Mouse (Mus musculus): Measurements from ENCODE around the gene Stard5. TPM values are rescaled to one million over a fixed set of nuclear protein-coding genes. Genes with fewer than 3 reads are reported as not detected.

Gene Stard5
- polyA plus RNA-seq, 1 experiment = 88.2 TPM

- H3K27ac ChIP-seq (ENCODE audit: insufficient read depth, low read depth, low read length) = no peak overlapping the region
- TF ChIP-seq CTCF (conservative IDR thresholded peaks at IDR 0.05; ENCODE audit: insufficient read depth, insufficient read length, low read depth, low read length) = no peak
- no peak for TF ChIP-seq POLR2A (IDR thresholded peaks at IDR 0.05; ENCODE audit: low read depth, low read length)
- DNase-seq = no peak
- no peak overlapping the region for H3K4me3 ChIP-seq (ENCODE audit: insufficient read depth, low read depth, low read length)
- WGBS = 92% methylated on average over 4 of the region's 4 CpGs
- H3K4me1 ChIP-seq (ENCODE audit: control insufficient read depth, insufficient read depth, low read length) = no peaks in the 10 kb centered on the region
- H3K36me3 ChIP-seq (ENCODE audit: control insufficient read depth, insufficient read depth, low read length) = no peaks in the 10 kb centered on the region
- no peaks in the 10 kb centered on the region for H3K27me3 ChIP-seq (replicated peaks; ENCODE audit: control insufficient read depth, insufficient read depth, low read length)
Measured at GRCm38 (mm10) chr7:83678506-83678905, 46.7 kb downstream of the Stard5 start.

- H3K27ac ChIP-seq (ENCODE audit: insufficient read depth, low read depth, low read length) = no peak overlapping the region
- no peak for DNase-seq
- 26% methylated on average over 6 of the region's 6 CpGs for WGBS
- H3K36me3 ChIP-seq (ENCODE audit: control insufficient read depth, insufficient read depth, low read length) = no peaks in the 10 kb centered on the region
- H3K27me3 ChIP-seq (replicated peaks; ENCODE audit: control insufficient read depth, insufficient read depth, low read length) = no peaks in the 10 kb centered on the region
- TF ChIP-seq POLR2A (IDR thresholded peaks at IDR 0.05; ENCODE audit: low read depth, low read length) (no peak), CTCF (conservative IDR thresholded peaks at IDR 0.05; ENCODE audit: insufficient read depth, insufficient read length, low read depth, low read length) (no peak)
- no peak overlapping the region for H3K4me3 ChIP-seq (ENCODE audit: insufficient read depth, low read depth, low read length)
- no peaks in the 10 kb centered on the region for H3K4me1 ChIP-seq (ENCODE audit: control insufficient read depth, insufficient read depth, low read length)
Measured at GRCm38 (mm10) chr7:83682640-83683274, 51.0 kb downstream of the Stard5 start.

- WGBS = 32% methylated on average over 6 of the region's 6 CpGs
- no peak overlapping the region for H3K27ac ChIP-seq (ENCODE audit: insufficient read depth, low read depth, low read length)
- no peaks in the 10 kb centered on the region for H3K27me3 ChIP-seq (replicated peaks; ENCODE audit: control insufficient read depth, insufficient read depth, low read length)
- no peak for TF ChIP-seq POLR2A (IDR thresholded peaks at IDR 0.05; ENCODE audit: low read depth, low read length)
- TF ChIP-seq CTCF (conservative IDR thresholded peaks at IDR 0.05; ENCODE audit: insufficient read depth, insufficient read length, low read depth, low read length) = peak; percentile 60
- DNase-seq = peak; percentile 21
- no peak overlapping the region for H3K4me3 ChIP-seq (ENCODE audit: insufficient read depth, low read depth, low read length)
- no peaks in the 10 kb centered on the region for H3K4me1 ChIP-seq (ENCODE audit: control insufficient read depth, insufficient read depth, low read length)
- no peaks in the 10 kb centered on the region for H3K36me3 ChIP-seq (ENCODE audit: control insufficient read depth, insufficient read depth, low read length)
Measured at GRCm38 (mm10) chr7:83695449-83696212, 63.9 kb downstream of the Stard5 start.

- 79% methylated on average over 6 of the region's 6 CpGs for WGBS
- no peak overlapping the region for H3K27ac ChIP-seq (ENCODE audit: insufficient read depth, low read depth, low read length)
- H3K36me3 ChIP-seq (ENCODE audit: control insufficient read depth, insufficient read depth, low read length) = no peaks in the 10 kb centered on the region
- no peaks in the 10 kb centered on the region for H3K27me3 ChIP-seq (replicated peaks; ENCODE audit: control insufficient read depth, insufficient read depth, low read length)
- H3K4me1 ChIP-seq (ENCODE audit: control insufficient read depth, insufficient read depth, low read length) = no peaks in the 10 kb centered on the region
- no peak overlapping the region for H3K4me3 ChIP-seq (ENCODE audit: insufficient read depth, low read depth, low read length)
- TF ChIP-seq POLR2A (IDR thresholded peaks at IDR 0.05; ENCODE audit: low read depth, low read length) (no peak), CTCF (conservative IDR thresholded peaks at IDR 0.05; ENCODE audit: insufficient read depth, insufficient read length, low read depth, low read length) (no peak)
- no peak for DNase-seq
Measured at GRCm38 (mm10) chr7:83699066-83699745, 67.4 kb downstream of the Stard5 start.

Other genes starting within 250 kb of the Stard5 start
- gene Tmc3, start 47.0 kb upstream of the Stard5 start, polyA plus RNA-seq (2012; rRNA removed) = 0.88 and 1.0 TPM in 2 replicates
- 3.1 and 6.9 TPM in 2 replicates for gene Il16, start 113.8 kb downstream of the Stard5 start, polyA plus RNA-seq (2012; rRNA removed)
- not detected in 2 replicates for gene Cfap161, start 162.9 kb downstream of the Stard5 start, polyA plus RNA-seq (2012; rRNA removed)